Mouse (Mus musculus) adipocyte (in vitro differentiated cells): ENCODE results near the gene Thbs3.
A peak's percentile ranks its signal among the peaks of the same experiment; 100 is the strongest.

Experiments
- DNase-seq: peaks from one replicate; pipeline ENCODE4 v3.0.0-alpha.2; 2016; ENCODE audit warnings: low spot score

Gene Thbs3

DNA sequence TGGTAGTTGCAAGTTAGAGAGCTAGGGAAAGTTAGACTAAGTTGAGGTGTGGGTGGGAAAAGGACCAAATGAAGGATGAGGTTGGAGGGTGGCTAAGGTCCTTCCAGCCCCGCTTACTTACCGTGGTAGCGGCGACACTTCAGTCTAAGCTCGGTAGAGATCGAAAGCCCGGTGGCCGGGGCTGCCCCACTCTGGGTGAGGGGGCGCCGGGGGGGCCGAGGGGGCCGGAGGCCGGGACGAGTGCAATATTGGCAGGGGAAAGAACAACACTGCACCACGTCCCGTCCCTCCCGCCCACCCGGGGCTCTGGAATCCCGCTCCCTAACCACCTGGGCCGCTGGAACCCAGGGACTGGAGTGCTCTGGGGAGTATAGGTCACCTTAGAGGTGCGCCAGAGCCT, 11.9 kb downstream of the Thbs3 start, which contains the start of gene Mtx1:
Gene Mtx1 (minus strand): TSS at position 189 of the 400 bp plus-strand sequence.
- DNase-seq, result no peak

DNA sequence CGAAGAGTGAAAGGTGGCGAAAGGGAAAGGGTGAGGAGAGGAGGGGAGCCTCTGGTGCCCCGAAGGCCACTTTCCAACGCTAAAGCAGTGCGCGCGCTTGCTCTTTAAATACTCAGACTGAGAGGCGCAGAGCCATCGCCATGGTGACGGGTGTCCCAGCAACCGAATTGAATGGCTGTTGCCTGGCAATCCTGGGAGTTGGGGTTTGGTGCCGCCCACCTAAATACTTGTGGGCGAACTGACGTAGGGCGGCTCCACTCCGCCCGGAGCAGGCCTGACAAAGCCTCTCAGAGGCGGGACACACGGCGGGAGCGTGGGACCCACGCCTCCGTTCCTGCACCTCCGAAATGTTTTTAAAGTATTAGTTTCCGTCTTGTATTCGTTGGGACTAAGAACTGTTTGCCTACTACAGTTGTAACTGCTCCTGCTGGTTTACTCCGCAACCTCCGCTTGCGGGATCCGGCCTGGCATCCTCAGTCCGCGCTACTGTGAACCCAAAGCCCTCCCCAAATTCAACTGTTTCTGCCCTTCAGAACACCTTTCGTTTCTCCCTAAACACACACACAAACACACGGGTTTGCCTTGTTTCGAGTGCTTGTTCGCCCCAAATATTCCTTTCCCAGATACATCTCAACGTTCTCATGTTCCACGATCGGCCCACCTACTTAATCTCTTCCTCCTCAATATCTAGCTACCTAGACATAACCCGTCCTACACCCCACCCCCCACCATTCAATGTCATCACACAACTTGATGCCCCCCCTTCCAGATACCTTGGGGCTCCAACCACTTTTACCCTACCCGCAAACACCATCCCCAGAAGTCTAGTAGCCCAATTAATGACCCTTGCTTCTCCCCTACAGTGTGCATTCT, 12.6 kb downstream of the Thbs3 start:
- peak; percentile 56 for DNase-seq

DNA sequence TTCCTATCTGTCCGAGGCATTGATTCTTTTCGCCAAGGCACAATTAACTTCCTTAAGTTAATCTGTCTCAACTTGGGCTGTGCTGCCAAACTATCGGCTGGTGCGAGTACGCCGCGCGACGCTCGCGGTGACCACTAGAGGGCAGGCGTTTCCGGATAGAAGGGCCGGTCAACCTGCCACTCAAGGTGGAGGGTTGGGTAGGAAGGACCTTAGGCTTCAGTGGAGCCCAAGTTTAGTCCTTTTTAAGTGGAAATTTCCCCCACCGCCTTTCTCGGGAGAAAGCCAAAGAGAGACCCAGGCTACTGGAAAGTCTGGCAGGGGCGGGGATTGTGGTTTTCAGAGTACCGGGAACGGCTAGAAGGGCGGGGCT, 13.2 kb downstream of the Thbs3 start:
- DNase-seq, result peak; percentile 88

DNA sequence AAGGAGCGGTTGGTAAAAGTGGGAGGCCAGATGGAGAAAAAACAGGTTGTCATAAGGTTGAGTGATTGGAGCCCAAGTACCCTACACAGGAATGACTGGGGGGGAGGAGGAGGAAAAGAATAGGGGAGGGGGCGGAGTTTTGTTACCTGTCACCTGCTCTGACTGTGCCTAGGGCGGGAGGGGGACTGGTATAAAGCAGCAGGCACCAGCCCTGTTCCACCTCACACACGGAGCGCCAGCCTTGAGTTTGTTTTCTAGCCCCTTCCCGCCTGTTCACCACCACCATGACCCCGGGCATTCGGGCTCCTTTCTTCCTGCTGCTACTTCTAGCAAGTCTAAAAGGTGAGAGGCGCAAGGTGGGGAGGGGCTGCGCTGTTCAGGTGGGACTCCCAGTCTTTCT, 13.9 kb downstream of the Thbs3 start, which contains the start of gene Muc1:
Gene Muc1 (plus strand): TSS at position 222 of the 400 bp plus-strand sequence.
- DNase-seq, result no peak

DNA sequence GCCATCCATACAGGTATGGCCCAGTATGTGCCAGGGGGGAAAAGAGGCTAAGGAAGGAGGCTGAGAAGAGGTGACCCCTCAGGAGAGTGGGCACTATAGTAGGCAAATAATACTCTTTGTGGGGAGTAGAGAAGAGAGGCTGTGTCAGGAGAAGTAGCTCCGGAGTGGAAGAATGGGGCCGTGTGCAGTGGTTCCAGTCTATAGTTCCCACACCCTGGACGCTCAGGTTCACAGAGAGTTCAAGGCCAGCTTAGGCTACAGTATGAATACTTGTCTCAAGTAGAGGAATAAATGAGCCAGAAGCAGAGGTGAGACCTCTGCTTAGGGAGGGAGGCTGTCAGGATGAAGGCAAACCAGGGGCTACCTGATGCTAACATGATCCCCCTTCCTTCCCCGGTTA, 14.3 kb downstream of the Thbs3 start:
- DNase-seq, result no peak

DNA sequence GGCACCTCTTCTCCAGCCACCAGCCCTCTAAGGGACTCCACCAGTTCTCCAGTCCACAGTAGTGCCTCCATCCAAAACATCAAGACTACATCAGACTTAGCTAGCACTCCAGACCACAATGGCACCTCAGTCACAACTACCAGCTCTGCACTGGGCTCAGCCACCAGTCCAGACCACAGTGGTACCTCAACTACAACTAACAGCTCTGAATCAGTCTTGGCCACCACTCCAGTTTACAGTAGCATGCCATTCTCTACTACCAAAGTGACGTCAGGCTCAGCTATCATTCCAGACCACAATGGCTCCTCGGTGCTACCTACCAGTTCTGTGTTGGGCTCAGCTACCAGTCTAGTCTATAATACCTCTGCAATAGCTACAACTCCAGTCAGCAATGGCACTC, 15.6 kb downstream of the Thbs3 start:
- DNase-seq, result no peak

DNA sequence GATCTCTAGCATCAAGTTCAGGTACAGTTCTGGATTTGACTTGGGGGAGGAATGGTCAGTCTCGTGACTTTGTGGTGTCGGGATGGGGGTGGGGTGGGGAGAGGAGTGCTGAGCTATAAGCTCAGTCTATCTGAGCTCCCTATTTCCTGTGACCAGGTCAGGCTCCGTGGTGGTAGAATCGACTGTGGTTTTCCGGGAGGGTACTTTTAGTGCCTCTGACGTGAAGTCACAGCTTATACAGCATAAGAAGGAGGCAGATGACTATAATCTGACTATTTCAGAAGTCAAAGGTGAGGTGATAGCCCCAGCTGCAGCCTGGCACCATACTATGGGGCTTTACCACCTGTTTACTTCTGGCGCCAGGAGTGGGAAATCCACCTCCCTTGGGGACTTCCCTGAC, 16.4 kb downstream of the Thbs3 start:
- DNase-seq, result no peak

DNA sequence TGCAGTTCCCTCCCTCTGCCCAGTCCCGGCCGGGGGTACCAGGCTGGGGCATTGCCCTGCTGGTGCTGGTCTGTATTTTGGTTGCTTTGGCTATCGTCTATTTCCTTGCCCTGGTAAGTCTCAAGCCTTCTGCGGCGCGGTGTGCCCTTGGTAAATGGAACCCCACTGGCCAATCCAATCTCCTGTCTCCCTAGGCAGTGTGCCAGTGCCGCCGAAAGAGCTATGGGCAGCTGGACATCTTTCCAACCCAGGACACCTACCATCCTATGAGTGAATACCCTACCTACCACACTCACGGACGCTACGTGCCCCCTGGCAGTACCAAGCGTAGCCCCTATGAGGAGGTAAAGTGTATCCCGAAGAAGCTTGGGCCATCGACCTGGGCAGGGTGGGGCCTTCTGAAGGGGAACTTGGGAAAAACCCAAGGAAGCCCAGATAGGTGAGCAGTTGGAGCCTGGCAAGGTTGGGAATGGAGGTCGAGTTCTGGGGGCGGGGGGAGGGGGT, 16.8 kb downstream of the Thbs3 start:
- no peak for DNase-seq

DNA sequence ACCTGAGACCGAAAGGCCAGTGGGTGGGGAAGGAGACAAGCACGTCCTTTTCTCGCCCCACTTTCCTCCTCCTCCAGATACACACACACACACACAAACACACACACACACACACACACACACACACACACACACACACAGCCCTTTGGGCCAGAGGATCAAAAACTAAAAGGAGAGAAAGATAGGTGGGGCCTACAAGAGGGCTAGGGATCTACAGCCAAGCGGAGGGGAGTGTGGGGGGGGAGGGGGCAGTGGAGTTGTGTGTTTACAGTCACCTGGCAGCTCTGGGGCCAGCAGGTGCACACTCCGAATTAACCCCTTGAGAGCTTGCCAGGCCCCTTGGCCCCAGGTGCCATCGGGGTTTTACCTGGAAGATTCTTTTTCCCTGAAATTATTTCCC, 17.6 kb downstream of the Thbs3 start:
- DNase-seq, result no peak

DNA sequence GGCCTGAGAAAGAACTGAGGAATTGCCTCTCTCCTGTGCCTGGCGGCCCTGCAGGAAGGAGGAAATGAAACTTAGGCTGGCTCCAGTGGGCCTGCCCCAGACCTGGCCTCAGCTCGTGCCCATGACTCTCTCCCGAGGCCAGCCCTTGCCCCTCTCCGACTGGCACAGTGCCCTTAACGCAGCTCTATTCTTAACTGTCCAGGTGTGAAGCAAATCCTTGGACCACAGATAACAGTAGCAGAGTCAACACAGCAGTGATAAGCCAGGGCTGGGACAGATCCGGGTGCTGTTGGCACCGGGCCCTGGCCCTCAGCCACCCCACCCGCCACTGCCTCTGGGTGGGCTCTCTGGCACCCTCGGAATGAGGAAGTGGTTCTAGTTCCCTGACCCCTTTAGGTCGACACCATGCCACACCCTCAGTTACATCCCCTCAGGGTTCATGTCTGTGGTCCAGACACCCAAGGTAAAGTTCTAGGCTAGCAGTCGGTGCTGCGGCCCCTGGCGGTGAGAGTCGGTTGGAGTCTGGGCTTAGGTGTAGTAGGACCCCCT, 18.7 kb downstream of the Thbs3 start:
- DNase-seq, result no peak

DNA sequence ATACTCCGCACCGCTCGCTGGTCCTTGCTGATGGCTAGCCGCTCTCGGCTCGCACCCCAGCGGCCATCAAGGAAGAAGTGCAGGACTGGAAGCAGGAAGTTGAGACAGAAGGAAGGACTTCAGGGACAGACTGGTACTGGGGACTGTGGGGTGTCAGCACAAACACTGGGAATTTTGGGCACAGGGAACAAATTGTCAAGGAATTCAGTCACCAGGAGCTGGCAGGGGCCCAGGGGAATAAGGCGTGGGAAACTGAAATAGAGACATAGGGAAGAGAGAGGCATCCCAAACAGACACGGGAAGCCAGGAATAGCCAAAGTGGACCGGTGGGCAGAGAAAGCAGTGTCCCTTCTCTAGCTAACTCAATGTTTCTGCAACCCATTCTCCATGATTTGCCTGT, 21.5 kb downstream of the Thbs3 start:
- DNase-seq, result no peak

DNA sequence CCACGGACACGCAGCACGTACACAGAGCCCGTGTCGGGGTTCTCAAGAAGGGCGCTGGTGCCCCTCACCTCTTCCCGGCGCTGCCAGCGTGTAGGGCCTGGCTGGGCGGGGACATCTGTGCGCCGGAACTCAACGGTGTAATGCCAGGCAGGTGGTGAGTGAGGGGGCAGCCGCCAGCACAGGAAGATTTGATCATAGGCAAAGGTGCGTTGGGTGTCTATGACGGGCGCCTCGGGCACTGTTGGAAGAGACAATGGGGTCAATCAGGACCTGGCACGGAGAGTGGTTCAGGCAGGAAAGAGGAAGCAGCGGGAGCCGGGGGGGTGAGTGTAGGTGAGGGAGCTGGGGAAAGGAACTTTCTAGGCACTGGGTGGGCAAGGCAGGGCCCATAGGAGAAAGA, 22.7 kb downstream of the Thbs3 start:
- no peak for DNase-seq

DNA sequence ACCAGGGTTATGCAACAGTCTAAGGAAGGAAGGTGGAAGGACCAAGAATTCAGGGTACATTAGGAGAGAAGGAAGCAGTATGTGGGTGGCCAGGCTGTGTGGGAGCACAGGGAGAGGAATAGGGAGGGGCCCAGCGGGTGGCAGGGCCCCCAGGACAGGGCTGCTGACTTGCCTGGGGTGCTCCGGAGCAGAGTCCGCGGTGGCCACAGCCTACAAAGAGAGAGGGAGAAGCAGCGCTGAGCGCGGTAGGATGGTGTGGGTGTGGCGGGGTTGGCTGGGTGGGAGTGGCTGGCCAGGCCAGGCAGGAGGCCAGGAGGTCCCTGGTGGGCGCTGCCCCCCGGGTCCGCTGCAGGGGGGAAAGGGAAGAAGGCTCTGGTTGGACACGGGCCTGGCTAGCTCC, 23.5 kb downstream of the Thbs3 start:
- no peak for DNase-seq

DNA sequence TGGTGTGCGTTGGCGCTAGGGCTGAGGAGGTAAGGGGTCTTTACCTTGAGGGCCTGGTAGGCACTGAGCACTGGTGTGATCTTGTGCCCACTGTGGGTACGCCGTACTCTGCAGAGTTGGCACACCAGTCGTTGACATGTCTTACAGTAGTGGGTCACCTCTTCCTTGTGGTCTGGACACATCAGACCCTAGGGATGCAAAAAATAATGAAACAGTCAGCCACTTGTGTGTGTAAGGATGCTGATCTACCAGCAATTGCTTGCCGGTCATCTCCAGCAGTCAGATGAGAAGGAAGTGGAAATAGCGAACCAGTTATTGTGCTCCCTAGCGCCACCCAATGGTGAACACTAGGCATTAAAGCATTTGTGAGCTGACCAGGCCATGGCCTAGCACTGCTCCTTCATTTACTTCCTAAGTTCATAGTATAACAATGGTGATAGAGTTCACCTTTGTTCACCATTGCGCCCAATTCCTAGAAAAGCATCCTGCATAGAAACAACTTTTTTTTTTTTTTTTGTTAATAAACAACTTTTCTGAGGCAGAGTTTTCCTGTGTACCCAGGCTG, 27.4 kb downstream of the Thbs3 start:
- peak; percentile 56 for DNase-seq

DNA sequence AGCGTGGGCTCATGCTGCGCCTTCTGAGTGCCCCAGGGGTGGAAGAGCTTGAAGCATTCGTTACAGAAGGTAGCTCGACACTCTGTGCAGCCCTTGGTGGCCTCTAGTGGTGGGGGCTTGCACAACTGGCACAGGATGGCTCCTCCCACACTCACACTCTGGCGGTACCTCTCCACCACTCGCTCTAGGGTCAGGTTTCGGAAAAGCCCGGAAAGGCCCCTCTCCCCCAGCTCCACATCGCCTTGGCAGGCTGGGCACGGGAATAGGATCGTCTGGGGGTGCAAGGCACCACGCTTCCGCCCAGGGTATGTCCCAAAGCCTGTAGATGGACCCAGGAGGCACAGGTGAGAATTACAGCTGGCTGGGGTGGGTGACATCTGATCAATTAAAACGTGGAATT, 28.6 kb downstream of the Thbs3 start:
- no peak for DNase-seq

DNA sequence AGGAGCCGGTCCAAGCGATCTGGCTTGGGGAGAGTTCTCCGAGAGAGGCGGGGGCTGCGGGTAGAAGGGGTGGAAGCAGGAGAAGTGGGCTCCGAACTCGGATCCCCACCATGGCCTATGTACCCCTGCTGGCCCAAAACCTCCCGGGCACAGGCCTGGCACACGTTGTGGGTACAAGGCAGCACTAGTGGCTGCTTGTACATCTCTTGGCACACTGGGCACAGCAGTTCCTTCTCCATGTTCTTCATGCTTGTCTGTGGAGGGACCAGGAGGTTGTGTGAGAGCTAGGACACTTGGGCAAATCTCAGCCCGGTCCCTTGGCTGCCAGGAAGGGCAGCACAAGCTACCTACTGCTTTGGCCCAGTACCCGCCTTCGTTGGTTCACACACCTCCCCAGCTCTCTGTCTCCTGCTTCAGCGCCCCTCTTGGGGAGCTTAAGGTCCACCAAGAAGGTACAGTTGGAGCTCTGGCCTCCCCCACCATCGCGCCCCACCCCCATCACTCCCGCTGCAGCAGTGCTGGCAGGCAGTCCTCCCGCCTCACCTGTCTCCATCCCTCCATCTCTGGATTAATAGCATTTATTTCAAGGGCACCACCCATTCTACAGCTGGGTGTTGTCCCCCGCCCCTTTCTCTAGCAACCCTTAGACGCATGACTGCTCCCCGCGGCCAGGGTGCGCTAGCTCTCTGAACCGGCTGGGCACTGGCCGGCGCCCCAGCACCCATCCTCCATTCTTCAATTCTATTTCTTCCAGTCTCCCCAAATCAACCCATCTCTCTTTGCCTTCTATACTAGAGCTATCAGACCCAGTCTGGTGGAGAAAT, 29.4 kb downstream of the Thbs3 start:
- DNase-seq, result no peak

DNA sequence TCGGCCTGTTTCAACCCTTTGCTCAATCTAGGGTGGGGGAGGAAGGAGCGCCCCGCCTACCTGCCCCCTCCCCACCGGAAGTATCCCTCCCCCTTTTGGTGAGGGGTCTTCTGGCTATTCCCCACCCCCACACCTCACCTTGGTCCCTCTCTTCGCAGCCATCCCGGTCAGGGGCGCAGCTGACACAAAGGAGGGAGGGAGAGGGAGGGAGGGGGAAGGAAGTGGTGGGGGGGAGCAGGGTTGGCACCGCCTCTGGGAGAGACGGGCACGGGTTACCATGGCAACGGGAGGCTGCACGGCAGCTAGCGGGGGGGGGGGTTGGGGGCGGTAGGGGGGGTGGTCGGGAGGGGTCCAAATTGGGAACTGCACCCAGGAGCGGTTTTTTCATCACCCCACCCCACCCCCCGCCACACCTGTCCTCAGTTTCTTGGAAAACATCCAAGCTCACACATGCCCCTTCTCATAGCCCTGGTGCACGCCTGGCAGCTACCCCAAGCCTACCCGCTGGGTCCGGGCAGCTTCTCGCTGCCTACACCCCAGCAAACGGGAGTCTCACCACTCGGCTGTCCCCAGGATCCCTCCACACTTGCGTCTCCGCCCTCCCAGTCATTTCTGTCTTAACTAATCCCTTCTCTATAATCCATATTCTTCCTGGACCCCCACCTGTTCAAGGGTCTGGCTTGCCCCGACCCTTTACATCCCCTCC, 30.2 kb downstream of the Thbs3 start:
- no peak for DNase-seq

DNA sequence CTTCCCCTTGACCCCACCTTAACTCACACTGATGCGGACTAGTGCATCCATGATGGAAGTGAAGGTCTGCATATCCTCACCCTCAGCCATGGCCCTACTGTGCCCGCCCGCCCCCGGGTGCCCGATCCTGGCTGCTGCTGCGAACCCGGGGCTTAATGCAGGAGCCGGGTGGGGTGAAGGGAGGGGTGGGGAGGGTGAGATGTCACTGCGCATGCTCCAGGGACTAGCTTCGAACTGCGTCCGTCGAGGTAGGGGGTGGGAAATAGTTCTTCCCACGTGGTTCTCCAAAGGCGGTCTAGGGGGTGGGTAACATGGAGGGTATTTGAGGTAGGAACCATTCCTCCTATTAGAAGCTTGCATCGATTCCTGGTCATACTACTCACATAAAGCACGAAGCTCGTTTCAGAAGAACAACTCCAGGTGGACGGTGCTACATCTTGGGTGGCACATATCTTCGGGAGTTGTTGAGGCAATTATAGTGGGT, 30.8 kb downstream of the Thbs3 start, which contains the start of gene Krtcap2:
Gene Krtcap2 (plus strand): TSS at position 279 of the 484 bp plus-strand sequence.
- no peak for DNase-seq

DNA sequence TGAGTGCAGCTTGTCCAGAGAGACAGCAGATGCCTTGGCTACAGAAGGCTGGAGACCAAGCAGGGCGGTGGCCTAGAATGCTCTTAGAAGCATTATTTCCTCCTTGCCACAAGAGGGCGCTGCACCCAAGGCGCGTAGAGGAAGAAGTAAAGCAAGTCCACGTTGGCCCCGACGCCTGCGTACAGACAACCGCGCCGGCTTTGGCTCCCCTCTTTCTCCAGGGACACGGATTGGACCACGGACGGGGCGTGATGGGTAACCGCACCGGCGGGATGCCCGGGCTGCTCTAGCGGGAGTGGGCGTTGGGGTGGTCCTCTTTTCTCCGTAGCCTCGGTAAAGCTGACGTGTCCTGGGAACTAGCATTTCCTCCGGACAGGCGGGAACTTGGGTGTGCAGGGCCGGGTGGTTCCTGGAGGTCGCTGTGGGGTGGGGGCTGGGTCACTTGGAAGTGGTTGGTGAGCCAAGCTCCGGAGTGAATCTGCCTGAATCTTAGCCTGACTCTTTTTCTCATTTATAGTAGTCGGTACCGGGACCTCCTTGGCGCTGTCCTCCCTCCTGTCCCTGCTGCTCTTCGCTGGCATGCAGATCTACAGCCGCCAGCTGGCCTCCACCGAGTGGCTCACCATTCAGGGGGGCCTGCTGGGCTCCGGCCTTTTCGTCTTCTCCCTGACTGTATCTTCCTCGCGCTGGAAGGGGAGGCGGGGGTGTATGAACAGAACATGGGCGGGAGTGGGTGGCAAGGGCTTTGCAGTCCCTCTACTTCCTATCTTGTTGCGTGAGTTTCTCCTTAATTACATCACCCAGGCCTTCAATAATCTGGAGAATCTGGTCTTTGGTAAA, 31.5 kb downstream of the Thbs3 start, which contains the start of gene Trim46:
Gene Trim46 (minus strand): TSS at position 49 of the 840 bp plus-strand sequence.
- peak; percentile 93 for DNase-seq

DNA sequence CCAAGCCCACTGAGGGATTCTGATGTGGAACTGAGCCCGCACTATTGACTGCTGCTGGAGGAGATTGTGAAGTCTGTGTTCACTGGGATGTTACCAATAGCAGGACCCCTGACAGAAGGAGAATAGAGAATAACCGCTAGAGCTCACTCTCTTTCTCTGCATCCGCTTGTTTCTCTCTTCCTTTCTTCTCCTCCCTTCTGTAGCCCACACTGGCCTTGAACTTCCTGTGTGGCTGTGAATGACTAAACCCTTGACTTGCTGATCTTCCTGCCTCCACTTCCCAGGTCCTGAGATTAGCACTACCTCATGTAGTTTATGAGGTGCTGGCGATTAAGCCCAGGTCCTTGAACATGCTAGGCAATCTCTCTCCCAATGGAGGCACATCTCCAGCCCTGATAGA, 32.5 kb downstream of the Thbs3 start:
- no peak for DNase-seq
